Mouse (Mus musculus) frontal cortex, postnatal 36 days (tissue): ENCODE data around the gene Doc2a.

Experiments used
- DNase-seq, 2 experiments: peaks; one replicate each; pipeline ENCODE4 v3.0.0; 2022; ENCODE audit warnings: low spot score in 2 of 2

The Doc2a gene

GRCm38 (mm10) chr7:126823202-126823711 lies 24.0 kb upstream of the Doc2a start:
- peak in 1 of 2 experiments; percentile 25 for DNase-seq

- DNase-seq: no peak
Measured at GRCm38 (mm10) chr7:126823940-126824339, 23.3 kb upstream of the Doc2a start.

GRCm38 (mm10) chr7:126825403-126825802 lies 21.8 kb upstream of the Doc2a start:
- DNase-seq: no peak

- no peak for DNase-seq
Measured at GRCm38 (mm10) chr7:126825952-126826351, 21.3 kb upstream of the Doc2a start.

- no peak for DNase-seq
Measured at GRCm38 (mm10) chr7:126831539-126831938, 15.7 kb upstream of the Doc2a start, which contains the start of gene 4930451I11Rik. 4930451I11Rik (minus strand) TSS chr7:126831639.

- DNase-seq: peak; percentile 70 to 84
Measured at GRCm38 (mm10) chr7:126832036-126832598, 15.1 kb upstream of the Doc2a start.

- DNase-seq: no peak
Measured at GRCm38 (mm10) chr7:126833294-126833693, 13.9 kb upstream of the Doc2a start.

- no peak for DNase-seq
Measured at GRCm38 (mm10) chr7:126843276-126843675, 3.9 kb upstream of the Doc2a start.

GRCm38 (mm10) chr7:126845516-126845915 lies 1.7 kb upstream of the Doc2a start:
- DNase-seq: no peak

- no peak for DNase-seq
Measured at GRCm38 (mm10) chr7:126847421-126848398, 494 bp downstream of the Doc2a start.

GRCm38 (mm10) chr7:126848794-126849193 lies 1.6 kb downstream of the Doc2a start:
- DNase-seq: peak; percentile 54 to 63

- no peak for DNase-seq
Measured at GRCm38 (mm10) chr7:126850161-126850560, 2.9 kb downstream of the Doc2a start.

- DNase-seq: no peak
Measured at GRCm38 (mm10) chr7:126851192-126851591, 4.0 kb downstream of the Doc2a start.

GRCm38 (mm10) chr7:126853454-126853853 lies 6.2 kb downstream of the Doc2a start:
- no peak for DNase-seq

- no peak for DNase-seq
Measured at GRCm38 (mm10) chr7:126855641-126856040, 8.4 kb downstream of the Doc2a start.

- no peak for DNase-seq
Measured at GRCm38 (mm10) chr7:126856741-126857420, 9.7 kb downstream of the Doc2a start.

GRCm38 (mm10) chr7:126860987-126861386 lies 13.8 kb downstream of the Doc2a start:
- DNase-seq: no peak

- peak; percentile 96 for DNase-seq
Measured at GRCm38 (mm10) chr7:126861429-126862130, 14.4 kb downstream of the Doc2a start, which contains the start of gene Hirip3. Hirip3 (plus strand) TSS chr7:126861972.

- peak; percentile 96 for DNase-seq
Measured at GRCm38 (mm10) chr7:126862147-126862784, 15.1 kb downstream of the Doc2a start, which contains the start of gene Ino80e. Ino80e (minus strand) TSS chr7:126862377.

- no peak for DNase-seq
Measured at GRCm38 (mm10) chr7:126863791-126864190, 16.6 kb downstream of the Doc2a start.

GRCm38 (mm10) chr7:126867534-126867933 lies 20.3 kb downstream of the Doc2a start:
- no peak for DNase-seq
